Mouse (Mus musculus): ENCODE data around the gene Ehd1.

DNA sequence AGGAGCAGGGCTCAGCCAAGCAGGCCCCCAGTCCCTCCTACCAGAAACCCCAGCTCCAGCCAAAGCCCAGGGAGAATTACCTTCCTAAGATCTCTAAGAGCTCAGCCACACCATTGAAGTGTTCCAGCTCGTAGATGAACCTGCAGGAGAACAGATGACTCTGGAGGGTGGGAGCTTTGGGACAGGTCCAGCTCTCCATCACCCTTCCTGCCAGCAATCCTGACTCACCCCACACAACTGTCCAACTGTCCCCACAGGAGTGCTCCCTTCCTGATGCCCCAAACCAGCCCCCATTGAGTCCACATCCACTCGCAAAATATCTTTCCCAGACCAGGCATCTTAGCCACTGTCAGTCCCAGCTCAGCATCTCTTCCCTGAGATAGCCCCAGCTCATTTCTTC is 45.5 kb upstream of the Ehd1 start:
- no peak for TF ChIP-seq EP300 (IDR thresholded peaks at IDR 0.05; ENCODE audit: low read depth)
- TF ChIP-seq CTCF (IDR thresholded peaks at IDR 0.05; ENCODE audit: low read depth), result no peak

All from liver, embryonic 14.5 days (tissue).